Mouse (Mus musculus) limb, embryonic 11.5 days (tissue): Measurements from ENCODE around the gene Gm36864. TPM values are rescaled to one million over a fixed set of nuclear protein-coding genes. Genes with fewer than 3 reads are reported as not detected.
A peak's percentile ranks its signal among the peaks of the same experiment; 100 is the strongest.
"Not testable (repeated sequence)": the region's sequence is repeated elsewhere in the genome, so short reads cannot be mapped to it uniquely, and the experiment has no call there.

Experiments
- ATAC-seq: fragments of 200-750 bp; cut with Nextera tagmentation; 2 replicates; pipeline ENCODE4 v1.8.0; 2017; ENCODE audit warnings: low read depth; ENCODE audit not compliant: insufficient number of reproducible peaks, low FRiP score, low TSS enrichment
- DNase-seq: peaks from one replicate; pipeline ENCODE4 v3.0.0-alpha.2; 2015; ENCODE audit warnings: low spot score
- H3K27ac ChIP-seq: fragments of 300-500 bp; sonication (generic); replicated peaks from 2 replicates; pipeline ENCODE4 v1.5.1; 2014; ENCODE audit warnings: low read depth, mild to moderate bottlenecking, low read length
- H3K27me3 ChIP-seq: fragments of 300-500 bp; sonication (generic); 2 replicates; pipeline ENCODE4 v1.6.1; 2014; ENCODE audit warnings: mild to moderate bottlenecking, low read length, mixed read lengths; ENCODE audit not compliant: control insufficient read depth, insufficient read depth
- H3K36me3 ChIP-seq: fragments of 300-500 bp; sonication (generic); 2 replicates; pipeline ENCODE4 v1.6.1; 2014; ENCODE audit warnings: mild to moderate bottlenecking, low read length, moderate library complexity, mixed read lengths; ENCODE audit not compliant: control insufficient read depth, insufficient read depth
- H3K4me1 ChIP-seq: fragments of 300-500 bp; sonication (generic); 2 replicates; pipeline ENCODE4 v1.6.1; 2014; ENCODE audit warnings: low read length, mixed read lengths; ENCODE audit not compliant: control insufficient read depth, insufficient read depth
- H3K4me2 ChIP-seq: fragments of 300-500 bp; sonication (generic); 2 replicates; pipeline ENCODE4 v1.6.1; 2014; ENCODE audit warnings: low read depth, mild to moderate bottlenecking, moderate library complexity; ENCODE audit not compliant: severe bottlenecking
- H3K4me3 ChIP-seq: fragments of 300-500 bp; sonication (generic); 2 replicates; pipeline ENCODE4 v1.5.1; 2014; ENCODE audit warnings: low read depth, low read length
- H3K9ac ChIP-seq: fragments of 300-500 bp; sonication (generic); 2 replicates; pipeline ENCODE4 v1.6.1; 2014; ENCODE audit warnings: mild to moderate bottlenecking, low read length
- H3K9me3 ChIP-seq: fragments of 300-500 bp; sonication (generic); 2 replicates; pipeline ENCODE4 v1.6.1; 2016; ENCODE audit warnings: low read length; ENCODE audit not compliant: control insufficient read depth
- WGBS: fragments of 180-500 bp; shearing (Covaris S2); extraction: QIAGEN DNeasy Blood & Tissue Kit; methylation state at CpG from one replicate; pipeline ENCODE4 v1.1.7; 2014; 5-methylcytosine and 5-hydroxymethylcytosine counted together
- polyA plus RNA-seq: library from polyadenylated mRNA; unstranded; fragments of >200 nt; fragmentation: Nextera tagmentation; extraction: Ambion mirVana; gene quantifications from 2 replicates; pipeline ENCODE4 v1.2.1, GENCODE M21; 2014

Gene Gm36864
- polyA plus RNA-seq, 1 experiment from 2014 or later: not detected

DNA sequence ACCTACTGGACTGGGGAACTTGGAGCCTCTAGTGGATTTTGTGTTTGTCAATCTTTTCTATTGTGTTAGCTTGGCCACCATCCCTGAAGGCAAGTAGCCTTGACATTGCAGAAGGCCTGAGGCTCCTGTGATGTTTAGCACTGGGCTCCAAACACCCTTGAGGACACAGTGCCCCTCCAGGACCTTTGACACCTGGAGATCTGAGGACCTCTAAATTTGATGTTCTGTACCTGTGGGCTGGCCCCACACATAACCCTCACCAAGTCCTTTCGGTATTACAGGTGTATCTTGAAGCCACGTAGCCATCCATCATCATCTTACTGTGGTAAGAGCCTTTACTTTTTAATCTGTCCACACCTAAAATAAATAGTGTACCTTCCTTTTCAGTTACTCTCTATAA is 12.0 kb downstream of the Gm36864 start:
- peaks cover 5% of the 10 kb centered on the region; the same call in 1 of the 2 replicates for H3K4me1 ChIP-seq
- DNase-seq: no peak
- 94% methylated on average over 2 of the region's 2 CpGs for WGBS
- H3K27ac ChIP-seq: no peak overlapping the region
- no peaks in the 10 kb centered on the region for H3K9me3 ChIP-seq
- H3K36me3 ChIP-seq: peaks cover 18% of the 10 kb centered on the region
- no peak overlapping the region for H3K9ac ChIP-seq
- no peak for ATAC-seq
- H3K4me3 ChIP-seq: peak overlapping the region; percentile 88
- H3K4me2 ChIP-seq: peak overlapping the region; percentile 71
- no peaks in the 10 kb centered on the region for H3K27me3 ChIP-seq

GRCm38 (mm10) chr7:44249248-44249647 is 13.3 kb downstream of the Gm36864 start:
- Histone ChIP-seq H3K4me2 (no peak overlapping the region), H3K27me3 (no peaks in the 10 kb centered on the region), H3K36me3 (peaks cover 18% of the 10 kb centered on the region), H3K4me1 (peaks cover 5% of the 10 kb centered on the region; the same call in 1 of the 2 replicates), H3K9ac (no peak overlapping the region), H3K27ac (no peak overlapping the region), H3K9me3 (no peaks in the 10 kb centered on the region), H3K4me3 (no peak overlapping the region)
- DNase-seq (no peak), ATAC-seq (no peak)
- WGBS: 94% methylated on average over 4 of the region's 4 CpGs

- WGBS: 91% methylated on average over 17 of the region's 17 CpGs
- not testable (repeated sequence) for H3K27me3 ChIP-seq, DNase-seq, H3K4me2 ChIP-seq, H3K4me1 ChIP-seq, H3K4me3 ChIP-seq, ATAC-seq, H3K9ac ChIP-seq, H3K27ac ChIP-seq, H3K9me3 ChIP-seq
- H3K36me3 ChIP-seq: peaks cover 18% of the 10 kb centered on the region
These were observed 14.8 kb downstream of the Gm36864 start for GRCm38 (mm10) chr7:44250732-44251275.

- no peak for ATAC-seq
- Histone ChIP-seq H3K4me2 (no peak overlapping the region), H3K27me3 (no peaks in the 10 kb centered on the region), H3K36me3 (peaks cover 18% of the 10 kb centered on the region), H3K9ac (no peak overlapping the region), H3K4me1 (no peaks in the 10 kb centered on the region), H3K4me3 (no peak overlapping the region), H3K27ac (no peak overlapping the region), H3K9me3 (no peaks in the 10 kb centered on the region)
- WGBS: 65% methylated on average over 15 of the region's 15 CpGs
- no peak for DNase-seq
These were observed 17.1 kb downstream of the Gm36864 start for GRCm38 (mm10) chr7:44253023-44253616.

DNA sequence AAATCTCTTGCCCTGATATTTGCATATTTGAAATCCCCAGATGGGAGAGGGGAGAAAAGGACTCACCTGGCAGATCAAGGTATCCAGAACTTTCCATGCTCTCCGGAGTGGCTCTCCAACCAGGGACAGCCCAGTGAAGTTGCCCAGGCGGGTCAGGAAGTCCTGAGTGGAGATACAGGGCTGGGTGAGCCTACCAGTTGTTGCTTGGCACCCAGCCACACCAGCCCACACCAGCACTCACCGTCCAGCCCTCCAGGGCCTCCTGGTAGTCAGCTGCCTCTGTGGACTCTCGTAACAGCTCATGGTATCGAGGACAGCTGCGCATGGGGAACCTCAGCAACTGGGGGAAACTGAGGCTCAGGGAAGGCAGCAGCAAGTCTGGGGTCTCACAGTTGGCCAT is 19.0 kb downstream of the Gm36864 start:
- Histone ChIP-seq H3K9ac (no peak overlapping the region), H3K4me3 (no peak overlapping the region), H3K27me3 (no peaks in the 10 kb centered on the region), H3K4me1 (no peaks in the 10 kb centered on the region), H3K9me3 (no peaks in the 10 kb centered on the region), H3K4me2 (no peak overlapping the region), H3K27ac (no peak overlapping the region), H3K36me3 (peaks cover 12% of the 10 kb centered on the region)
- DNase-seq: no peak
- 85% methylated on average over 6 of the region's 6 CpGs for WGBS
- no peak for ATAC-seq

DNA sequence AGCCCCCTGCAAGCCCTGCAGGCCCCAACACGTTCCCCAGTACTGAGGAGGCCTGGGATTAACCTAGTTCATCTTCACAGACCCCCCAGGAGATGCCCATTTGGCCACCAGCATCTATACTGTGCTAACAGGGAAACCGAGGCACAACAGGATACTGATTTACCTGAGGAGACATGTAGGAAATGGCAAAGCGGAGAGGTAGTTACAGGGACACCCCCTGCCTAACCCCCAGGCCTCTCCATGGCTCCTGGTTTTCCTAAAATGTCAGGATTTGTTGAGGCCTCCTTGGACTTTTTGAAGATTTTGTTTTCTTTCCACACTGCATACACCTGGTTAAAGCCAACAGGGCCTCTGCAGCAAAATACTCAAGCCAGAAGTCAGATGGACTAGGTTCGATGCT is 21.3 kb downstream of the Gm36864 start, which contains the start of gene Acp4:
Acp4 (minus strand) TSS at position 101 of the 400 bp plus-strand sequence.
- ATAC-seq: no peak
- no peak within 1 kb of the TSS for H3K4me2 ChIP-seq

DNA sequence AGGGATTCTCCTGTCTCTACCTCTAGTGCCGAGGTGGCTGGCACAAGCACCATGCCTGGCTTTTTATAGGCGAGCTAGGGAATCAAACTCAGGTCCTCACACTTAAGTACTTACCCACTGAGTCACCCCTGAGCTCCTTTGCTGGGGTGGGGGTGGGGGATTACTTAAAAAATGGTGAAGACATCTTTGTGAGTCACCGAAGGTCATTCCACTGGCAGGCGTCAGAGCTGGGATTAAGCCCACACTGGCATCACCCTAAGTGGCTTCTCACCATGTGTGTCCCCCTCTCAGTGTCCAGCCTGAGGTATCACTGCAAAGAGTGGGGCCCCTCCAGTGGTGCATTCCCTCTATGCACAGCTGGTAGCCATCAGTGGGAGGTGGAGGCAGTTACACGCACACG is 24.4 kb downstream of the Gm36864 start:
- no peaks in the 10 kb centered on the region; the same call in 1 of the 2 replicates for H3K9me3 ChIP-seq
- H3K4me1 ChIP-seq: peaks cover 4% of the 10 kb centered on the region; the same call in 1 of the 2 replicates
- H3K36me3 ChIP-seq: no peaks in the 10 kb centered on the region
- H3K27me3 ChIP-seq: peaks cover 9% of the 10 kb centered on the region
- DNase-seq (no peak), ATAC-seq (no peak)
- no peak overlapping the region for H3K4me2 ChIP-seq
- H3K4me3 ChIP-seq: no peak overlapping the region
- no peak overlapping the region for H3K9ac ChIP-seq
- 71% methylated on average over 6 of the region's 6 CpGs for WGBS
- no peak overlapping the region for H3K27ac ChIP-seq

More for the DNA sequence above, 21.3 kb downstream of the Gm36864 start, which contains the start of gene Acp4:
- H3K9ac ChIP-seq: no peak within 1 kb of the TSS
- H3K4me3 ChIP-seq: no peak within 1 kb of the TSS
- peaks cover 4% of the 10 kb centered on the region for H3K36me3 ChIP-seq
- H3K27ac ChIP-seq: no peak within 1 kb of the TSS
- no peaks in the 10 kb centered on the region for H3K27me3 ChIP-seq
- 71% methylated on average over 4 of the region's 4 CpGs for WGBS
- no peak for DNase-seq
- no peaks in the 10 kb centered on the region for H3K9me3 ChIP-seq
- H3K4me1 ChIP-seq: no peaks in the 10 kb centered on the region

GRCm38 (mm10) chr7:44261147-44261546 is 25.2 kb downstream of the Gm36864 start, which contains the start of gene Gm15517:
Gene Gm15517 (plus strand): TSS chr7:44261447.
- Histone ChIP-seq H3K4me1 (peaks cover 4% of the 10 kb centered on the region; the same call in 1 of the 2 replicates), H3K9me3 (no peaks in the 10 kb centered on the region; the same call in 1 of the 2 replicates), H3K27me3 (peaks cover 9% of the 10 kb centered on the region), H3K9ac (no peak within 1 kb of the TSS), H3K4me2 (no peak within 1 kb of the TSS), H3K4me3 (no peak within 1 kb of the TSS), H3K36me3 (no peaks in the 10 kb centered on the region), H3K27ac (no peak within 1 kb of the TSS)
- WGBS: 64% methylated on average over 5 of the region's 5 CpGs
- no peak for DNase-seq
- no peak for ATAC-seq
